Mouse (Mus musculus) thymus, postnatal 14 days (tissue): ENCODE results near the gene Tenm2.

ENCODE experiments used
- DNase-seq: peaks from one replicate; pipeline ENCODE4 v3.0.0; 2021

The Tenm2 gene

GRCm38 (mm10) chr11:35972270-35972931, 1263.4 kb downstream of the Tenm2 start:
- no peak for DNase-seq

- no peak for DNase-seq
Observed at GRCm38 (mm10) chr11:35970806-35971705, 1264.7 kb downstream of the Tenm2 start.

DNA sequence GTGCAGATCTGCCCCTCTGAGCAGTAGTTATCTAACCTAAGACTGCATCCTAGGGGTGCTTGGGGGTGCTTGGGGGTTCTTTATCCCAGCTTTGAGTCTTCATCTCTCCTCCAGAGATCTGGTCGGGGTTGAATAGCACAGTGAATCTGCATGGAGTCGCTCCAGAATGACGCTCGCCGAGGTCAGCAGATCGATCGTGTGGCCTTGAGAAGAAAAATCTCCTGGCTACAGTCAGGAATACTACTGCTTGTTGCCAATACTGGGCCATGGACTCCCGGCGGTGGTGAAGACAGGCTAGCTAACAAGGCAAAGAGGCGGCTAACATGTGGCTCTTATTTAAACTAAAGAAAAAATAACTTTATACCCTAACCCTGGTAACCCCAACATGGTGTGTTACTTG, 1267.5 kb downstream of the Tenm2 start:
- no peak for DNase-seq

DNA sequence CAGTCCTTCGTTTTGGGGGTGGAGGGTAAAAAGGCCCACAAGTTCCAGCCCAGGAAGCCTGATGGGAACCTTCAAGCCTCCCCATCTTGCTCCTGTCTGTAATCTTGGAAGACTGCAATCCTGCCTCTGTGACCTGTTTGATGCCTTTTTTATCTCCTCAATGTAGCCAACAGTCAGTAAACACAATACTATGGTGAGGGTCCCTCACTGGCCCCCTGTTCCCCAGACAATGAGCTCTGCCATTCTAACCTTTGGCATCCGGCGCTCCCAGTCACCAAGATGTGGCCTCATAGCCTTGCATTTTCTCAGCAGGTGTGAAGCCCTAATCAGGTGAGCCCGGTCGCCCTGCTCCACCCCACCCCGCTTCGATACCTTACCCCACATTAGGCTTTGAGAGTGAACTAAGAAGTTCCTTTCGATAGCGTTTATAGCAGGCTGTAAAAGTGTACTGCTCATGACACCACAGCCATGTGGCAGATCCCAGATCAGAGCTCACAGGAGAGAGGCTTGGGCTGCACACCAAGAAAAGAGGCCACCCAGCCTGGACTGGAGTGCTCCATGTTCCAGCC, 1271.7 kb downstream of the Tenm2 start:
- DNase-seq: no peak

- no peak for DNase-seq
Observed at GRCm38 (mm10) chr11:35963554-35963953, 1272.2 kb downstream of the Tenm2 start.

GRCm38 (mm10) chr11:35962431-35962830, 1273.3 kb downstream of the Tenm2 start:
- no peak for DNase-seq

DNA sequence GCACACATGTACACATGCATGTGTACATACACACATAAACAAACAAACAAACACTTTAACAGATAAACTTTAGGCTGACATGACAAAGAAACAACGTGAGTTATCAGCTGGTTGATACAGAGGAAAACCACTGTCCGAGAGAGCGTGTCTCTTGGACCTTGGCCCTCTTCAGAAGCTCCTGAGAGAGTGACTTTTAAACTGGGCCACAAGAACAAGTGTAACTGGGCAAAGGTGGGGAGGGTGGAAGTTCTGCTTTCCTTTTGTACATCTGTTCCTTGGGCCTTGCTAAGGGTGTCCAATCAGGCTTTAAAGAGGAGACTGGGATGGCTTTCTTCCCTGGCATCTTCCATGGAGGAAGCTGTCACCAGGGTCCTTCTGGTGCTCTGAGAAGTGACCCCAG, 1276.5 kb downstream of the Tenm2 start:
- DNase-seq: no peak
